Mouse (Mus musculus) heart, embryonic 12.5 days (tissue): Measurements from ENCODE around the gene Taf1b. TPM values are rescaled to one million over a fixed set of nuclear protein-coding genes. Genes with fewer than 3 reads are reported as not detected.

ENCODE experiments used
- ATAC-seq: fragments of 200-750 bp; cut with Nextera tagmentation; 2 replicates; pipeline ENCODE4 v1.8.0; 2017; ENCODE audit warnings: moderate TSS enrichment, moderate library complexity; ENCODE audit not compliant: insufficient number of reproducible peaks, low FRiP score
- H3K27ac ChIP-seq: fragments of 300-500 bp; sonication (generic); 2 replicates; pipeline ENCODE4 v1.5.1; 2016; ENCODE audit warnings: mild to moderate bottlenecking, moderate library complexity; ENCODE audit not compliant: poor library complexity, severe bottlenecking
- H3K27me3 ChIP-seq: fragments of 300-500 bp; sonication (generic); replicated peaks from 2 replicates; pipeline ENCODE4 v1.6.1; 2016; ENCODE audit warnings: mild to moderate bottlenecking, moderate library complexity
- H3K36me3 ChIP-seq: fragments of 300-500 bp; sonication (generic); 2 replicates; pipeline ENCODE4 v1.6.1; 2016; ENCODE audit warnings: mild to moderate bottlenecking, moderate library complexity
- H3K4me1 ChIP-seq: fragments of 300-500 bp; sonication (generic); replicated peaks from 2 replicates; pipeline ENCODE4 v1.6.1; 2016; ENCODE audit warnings: mild to moderate bottlenecking
- H3K4me2 ChIP-seq: fragments of 300-500 bp; sonication (generic); 2 replicates; pipeline ENCODE4 v1.6.1; 2016; ENCODE audit warnings: mild to moderate bottlenecking, moderate library complexity
- H3K4me3 ChIP-seq: fragments of 300-500 bp; sonication (generic); 2 replicates; pipeline ENCODE4 v1.5.1; 2016; ENCODE audit warnings: mild to moderate bottlenecking
- H3K9ac ChIP-seq: fragments of 300-500 bp; sonication (generic); 2 replicates; pipeline ENCODE4 v1.6.1; 2016; ENCODE audit warnings: mild to moderate bottlenecking, moderate library complexity
- H3K9me3 ChIP-seq: fragments of 300-500 bp; sonication (generic); replicated peaks from 2 replicates; pipeline ENCODE4 v1.6.1; 2016; ENCODE audit warnings: mild to moderate bottlenecking, moderate library complexity
- WGBS: fragments of 180-500 bp; shearing (Covaris S2); methylation state at CpG from one replicate; pipeline ENCODE4 v1.1.7; 2016; 5-methylcytosine and 5-hydroxymethylcytosine counted together
- polyA plus RNA-seq: library from polyadenylated mRNA; unstranded; fragments of >200 nt; fragmentation: Nextera tagmentation; extraction: Ambion mirVana; gene quantifications from 2 replicates; pipeline ENCODE4 v1.2.1, GENCODE M21; 2016

Gene Taf1b
- polyA plus RNA-seq, 1 experiment from 2014 or later, result 25.4 TPM

DNA sequence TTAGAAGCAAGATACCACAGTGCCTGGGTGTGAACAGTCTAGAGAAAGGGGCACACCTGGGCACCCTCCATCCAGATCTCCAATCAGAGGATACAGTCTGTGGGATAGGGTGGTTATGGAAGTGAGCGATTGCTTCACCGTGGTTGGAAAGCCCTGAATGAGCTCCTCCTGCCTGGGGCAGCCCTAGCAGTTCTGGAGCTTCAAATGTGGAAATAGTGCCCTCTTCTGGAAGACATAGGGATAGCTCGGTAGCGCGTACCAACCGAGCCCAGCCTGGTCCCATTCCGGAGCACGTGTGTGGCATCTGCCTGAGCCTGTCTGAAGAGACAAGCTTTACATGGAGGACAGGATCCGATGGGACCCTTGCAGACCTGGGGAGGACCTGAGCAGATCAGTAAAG is 102.6 kb downstream of the Taf1b start:
- Histone ChIP-seq H3K36me3 (peaks cover 13% of the 10 kb centered on the region), H3K4me2 (no peak overlapping the region), H3K27ac (no peak overlapping the region), H3K9me3 (no peaks in the 10 kb centered on the region), H3K9ac (no peak overlapping the region), H3K4me3 (no peak overlapping the region), H3K27me3 (no peaks in the 10 kb centered on the region), H3K4me1 (no peaks in the 10 kb centered on the region)
- peak; percentile 52 for ATAC-seq
- 6% methylated on average over 9 of the region's 9 CpGs for whole genome bisulfite sequencing

DNA sequence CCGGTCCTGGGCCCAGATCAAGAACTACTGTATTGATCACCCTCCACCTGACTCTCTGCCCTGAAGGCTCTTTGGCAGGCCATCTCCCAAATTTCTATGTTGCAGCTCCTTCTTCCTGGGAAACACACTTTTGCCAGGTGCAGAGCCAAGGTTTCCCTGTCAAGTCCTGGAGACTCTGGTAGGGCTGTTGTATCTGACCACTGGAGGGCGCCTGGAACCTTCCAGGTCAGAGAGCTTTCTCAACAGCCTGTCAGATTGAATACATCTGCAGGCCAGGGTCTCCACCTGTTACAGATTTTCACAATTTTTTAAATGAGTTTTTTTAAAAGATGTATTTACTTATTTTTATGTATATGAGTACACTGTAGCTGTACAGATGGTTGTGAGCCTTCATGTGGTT is 105.1 kb downstream of the Taf1b start:
- Histone ChIP-seq H3K9ac (no peak overlapping the region), H3K27me3 (no peaks in the 10 kb centered on the region), H3K9me3 (no peaks in the 10 kb centered on the region), H3K27ac (no peak overlapping the region), H3K4me2 (no peak overlapping the region), H3K4me3 (no peak overlapping the region), H3K36me3 (peaks cover 25% of the 10 kb centered on the region), H3K4me1 (no peaks in the 10 kb centered on the region)
- no peak for ATAC-seq
- 31% methylated on average over 2 of the region's 2 CpGs for WGBS

DNA sequence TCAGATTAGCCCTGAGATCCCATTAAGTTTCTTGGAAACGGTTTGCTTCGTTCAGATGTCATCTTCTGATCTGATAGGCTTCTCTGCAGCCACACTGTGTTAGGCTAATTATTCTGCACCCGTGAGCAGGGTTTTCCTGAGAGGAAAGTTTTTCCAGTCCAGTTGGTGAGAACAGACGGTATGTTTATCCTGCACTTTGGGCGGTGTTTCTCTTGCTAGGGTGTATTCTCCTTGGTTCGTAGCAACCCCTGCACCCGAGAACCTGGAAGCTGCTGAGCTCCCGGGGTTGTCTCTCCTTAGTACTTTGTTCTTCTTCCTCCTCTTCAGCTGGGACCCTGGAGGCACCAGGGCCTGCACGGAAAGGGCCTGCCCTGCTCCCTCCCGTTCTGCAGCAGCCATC is 108.0 kb downstream of the Taf1b start:
- ATAC-seq, result no peak
- Histone ChIP-seq H3K9me3 (no peaks in the 10 kb centered on the region), H3K4me3 (no peak overlapping the region), H3K36me3 (peaks cover 51% of the 10 kb centered on the region), H3K27me3 (no peaks in the 10 kb centered on the region), H3K27ac (no peak overlapping the region), H3K4me2 (no peak overlapping the region), H3K9ac (no peak overlapping the region), H3K4me1 (no peaks in the 10 kb centered on the region)
- WGBS, result 71% methylated on average over 10 of the region's 10 CpGs

Other genes starting within 250 kb of the Taf1b start
- 3.9 and 4.5 TPM in 2 replicates for gene Grhl1, start 73.9 kb downstream of the Taf1b start, polyA plus RNA-seq
- gene Klf11, start 152.9 kb downstream of the Taf1b start, polyA plus RNA-seq, result 20.6 and 21.6 TPM in 2 replicates
- gene Cys1, start 183.5 kb downstream of the Taf1b start, polyA plus RNA-seq, result 0.76 and 1.0 TPM in 2 replicates
- 280 and 281 TPM in 2 replicates for gene Rrm2, start 209.9 kb downstream of the Taf1b start, polyA plus RNA-seq